Mouse (Mus musculus) CD4-positive, CD25-positive, alpha-beta regulatory T cell, adult 4 months (primary cell): Measurements from ENCODE around the gene Kif24. TPM values are rescaled to one million over a fixed set of nuclear protein-coding genes. Genes with fewer than 3 reads are reported as not detected.

ENCODE experiments used
- ATAC-seq: one replicate; pipeline ENCODE4 v1.8.0; 2017
- polyA plus RNA-seq, 2 experiments: library from polyadenylated mRNA; unstranded; fragments of 100-300 nt; shearing (Covaris generic); gene quantifications; one replicate each; pipeline ENCODE4 v1.2.1; 2017

Gene Kif24
- polyA plus RNA-seq, 2 experiments from 2014 or later = 1.6 to 1.7 TPM

- no peak for ATAC-seq
Observed at GRCm38 (mm10) chr4:41399904-41400303, 64.8 kb downstream of the Kif24 start.

GRCm38 (mm10) chr4:41398353-41398752 is 66.3 kb downstream of the Kif24 start:
- no peak for ATAC-seq

- no peak for ATAC-seq
Observed at GRCm38 (mm10) chr4:41394651-41395050, 70.0 kb downstream of the Kif24 start.

- no peak for ATAC-seq
Observed at GRCm38 (mm10) chr4:41391015-41391414, 73.7 kb downstream of the Kif24 start.

- peak; percentile 87 for ATAC-seq
Observed at GRCm38 (mm10) chr4:41390122-41390521, 74.6 kb downstream of the Kif24 start.

GRCm38 (mm10) chr4:41389240-41389639 is 75.4 kb downstream of the Kif24 start:
- ATAC-seq = no peak

- no peak for ATAC-seq
Observed at GRCm38 (mm10) chr4:41388616-41389015, 76.1 kb downstream of the Kif24 start.

GRCm38 (mm10) chr4:41387755-41388469 is 76.8 kb downstream of the Kif24 start:
- ATAC-seq = no peak

GRCm38 (mm10) chr4:41386412-41386975 is 78.2 kb downstream of the Kif24 start:
- ATAC-seq = no peak

- no peak for ATAC-seq
Observed at GRCm38 (mm10) chr4:41381213-41381950, 83.3 kb downstream of the Kif24 start.

- ATAC-seq = no peak
Observed at GRCm38 (mm10) chr4:41377567-41377966, 87.1 kb downstream of the Kif24 start.

- no peak for ATAC-seq
Observed at GRCm38 (mm10) chr4:41369702-41370437, 94.8 kb downstream of the Kif24 start.

GRCm38 (mm10) chr4:41368198-41368597 is 96.5 kb downstream of the Kif24 start:
- ATAC-seq = no peak

- ATAC-seq = no peak
Observed at GRCm38 (mm10) chr4:41361059-41361458, 103.6 kb downstream of the Kif24 start.

GRCm38 (mm10) chr4:41359358-41359757 is 105.3 kb downstream of the Kif24 start:
- no peak for ATAC-seq

- no peak for ATAC-seq
Observed at GRCm38 (mm10) chr4:41358669-41359068, 106.0 kb downstream of the Kif24 start.

GRCm38 (mm10) chr4:41357154-41357553 is 107.5 kb downstream of the Kif24 start:
- no peak for ATAC-seq

GRCm38 (mm10) chr4:41353265-41353664 is 111.4 kb downstream of the Kif24 start:
- ATAC-seq = no peak

GRCm38 (mm10) chr4:41352758-41353157 is 111.9 kb downstream of the Kif24 start:
- no peak for ATAC-seq

GRCm38 (mm10) chr4:41349199-41349591 is 115.5 kb downstream of the Kif24 start:
- peak; percentile 30 for ATAC-seq

GRCm38 (mm10) chr4:41348584-41349198 is 116.0 kb downstream of the Kif24 start, which contains the start of gene Ubap1:
Gene Ubap1 (plus strand): TSS chr4:41348996.
- peak; percentile 94 for ATAC-seq

- ATAC-seq = peak; percentile 34
Observed at GRCm38 (mm10) chr4:41347839-41348238, 116.8 kb downstream of the Kif24 start.
